Mouse (Mus musculus): ENCODE measurements at regions not wholly inside any gene's neighbourhood (a gene's known extent, or its start where the extent isn't known, plus 50 kb on each side); places are given as distances from the start of the nearest gene placed in this dataset.

DNA sequence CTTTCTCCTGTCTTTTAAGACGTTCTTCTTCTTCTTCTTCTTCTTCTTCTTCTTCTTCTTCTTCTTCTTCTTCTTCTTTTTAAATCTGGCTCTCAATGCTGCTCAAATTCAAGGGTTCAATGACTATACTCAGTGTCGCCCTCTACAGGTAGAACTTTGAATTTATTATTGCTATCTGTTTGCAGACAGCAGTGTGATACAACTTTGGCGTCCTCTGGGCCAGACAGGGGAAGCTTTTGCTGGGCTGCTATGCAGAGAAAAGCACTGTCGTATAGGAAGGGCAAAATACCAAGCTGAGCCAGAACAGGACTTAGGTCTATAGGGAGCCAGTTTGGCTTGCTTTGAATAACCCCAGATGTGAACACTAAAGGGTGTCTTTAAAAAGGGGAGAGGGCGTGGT, 127.3 kb upstream of the Gjb5 start:
- WGBS = 86% methylated on average over 5 of the region's 5 CpGs

DNA sequence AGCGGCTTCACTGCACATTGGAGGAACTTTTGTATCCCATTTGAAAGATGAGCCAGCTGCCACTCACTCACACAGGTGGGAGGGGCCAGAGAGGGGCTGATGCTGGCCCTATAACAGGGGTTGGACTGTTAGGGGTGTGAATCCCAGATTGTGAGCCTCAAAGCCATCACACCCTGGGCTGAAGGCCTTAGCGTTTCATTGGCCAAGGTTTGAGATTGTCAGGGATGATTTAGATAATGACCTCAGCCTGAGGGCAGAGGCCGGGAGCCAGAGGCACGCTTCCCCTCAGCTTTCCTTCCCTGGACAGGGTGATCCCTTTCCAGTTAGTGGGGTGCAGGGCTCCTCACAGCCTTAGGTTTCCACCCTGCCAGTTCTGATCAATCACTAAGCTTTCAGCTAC, 124.5 kb upstream of the Gjb5 start:
- ATAC-seq = no peak
- no peaks in the 10 kb centered on the region for H3K36me3 ChIP-seq (ENCODE audit: control insufficient read depth, insufficient read depth)
- WGBS = 67% methylated on average over 4 of the region's 4 CpGs

More for the DNA sequence above, 127.3 kb upstream of the Gjb5 start:
- no peak for ATAC-seq
- H3K27me3 ChIP-seq (replicated peaks; ENCODE audit: control insufficient read depth, insufficient read depth, low read length) = no peaks in the 10 kb centered on the region
- H3K9me3 ChIP-seq (ENCODE audit: control insufficient read depth, low read length) = no peaks in the 10 kb centered on the region
- no peaks in the 10 kb centered on the region for H3K4me1 ChIP-seq (replicated peaks; ENCODE audit: control insufficient read depth, insufficient read depth, low read length)
- H3K4me3 ChIP-seq (replicated peaks; ENCODE audit: low read length) = no peak overlapping the region
- no peaks in the 10 kb centered on the region for H3K36me3 ChIP-seq (ENCODE audit: control insufficient read depth, insufficient read depth)
- no peak overlapping the region for H3K9ac ChIP-seq (replicated peaks; ENCODE audit: low read depth, low read length)
- no peak overlapping the region for H3K4me2 ChIP-seq (ENCODE audit: low read length)
- no peak overlapping the region for H3K27ac ChIP-seq (ENCODE audit: low read length)

DNA sequence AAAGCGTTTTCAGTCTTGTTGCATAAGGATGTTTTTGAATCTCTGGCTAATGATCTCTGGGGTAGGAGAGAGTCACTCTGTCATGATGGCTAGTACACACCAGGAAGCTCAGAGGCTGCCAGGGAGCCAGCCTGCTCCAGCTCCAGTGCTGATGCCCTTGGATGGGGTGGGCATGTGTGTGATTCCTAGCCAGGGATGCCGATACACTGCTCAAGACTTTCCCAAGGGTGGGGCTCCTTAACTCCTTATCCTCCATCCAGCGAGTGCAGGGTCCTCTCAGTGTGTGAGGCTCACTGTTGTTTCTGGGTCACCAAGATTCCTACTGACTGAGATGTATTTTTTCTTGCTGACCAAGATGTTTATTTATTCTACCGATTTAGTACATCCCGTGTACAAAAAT, 122.4 kb upstream of the Gjb5 start:
- Histone ChIP-seq H3K27ac (ENCODE audit: low read length) (no peak overlapping the region), H3K9ac (replicated peaks; ENCODE audit: low read depth, low read length) (no peak overlapping the region), H3K4me3 (replicated peaks; ENCODE audit: low read length) (no peak overlapping the region), H3K9me3 (ENCODE audit: control insufficient read depth, low read length) (no peaks in the 10 kb centered on the region), H3K36me3 (ENCODE audit: control insufficient read depth, insufficient read depth) (no peaks in the 10 kb centered on the region), H3K4me2 (ENCODE audit: low read length) (no peak overlapping the region), H3K4me1 (replicated peaks; ENCODE audit: control insufficient read depth, insufficient read depth, low read length) (no peaks in the 10 kb centered on the region), H3K27me3 (replicated peaks; ENCODE audit: control insufficient read depth, insufficient read depth, low read length) (no peaks in the 10 kb centered on the region)
- no peak for ATAC-seq
- WGBS = 88% methylated on average over 5 of the region's 5 CpGs

More for the DNA sequence above, 124.5 kb upstream of the Gjb5 start:
- no peaks in the 10 kb centered on the region for H3K9me3 ChIP-seq (ENCODE audit: control insufficient read depth, low read length)
- no peak overlapping the region for H3K4me2 ChIP-seq (ENCODE audit: low read length)
- no peak overlapping the region for H3K27ac ChIP-seq (ENCODE audit: low read length)
- H3K4me1 ChIP-seq (replicated peaks; ENCODE audit: control insufficient read depth, insufficient read depth, low read length) = no peaks in the 10 kb centered on the region
- H3K4me3 ChIP-seq (replicated peaks; ENCODE audit: low read length) = no peak overlapping the region
- no peak overlapping the region for H3K9ac ChIP-seq (replicated peaks; ENCODE audit: low read depth, low read length)
- no peaks in the 10 kb centered on the region for H3K27me3 ChIP-seq (replicated peaks; ENCODE audit: control insufficient read depth, insufficient read depth, low read length)

DNA sequence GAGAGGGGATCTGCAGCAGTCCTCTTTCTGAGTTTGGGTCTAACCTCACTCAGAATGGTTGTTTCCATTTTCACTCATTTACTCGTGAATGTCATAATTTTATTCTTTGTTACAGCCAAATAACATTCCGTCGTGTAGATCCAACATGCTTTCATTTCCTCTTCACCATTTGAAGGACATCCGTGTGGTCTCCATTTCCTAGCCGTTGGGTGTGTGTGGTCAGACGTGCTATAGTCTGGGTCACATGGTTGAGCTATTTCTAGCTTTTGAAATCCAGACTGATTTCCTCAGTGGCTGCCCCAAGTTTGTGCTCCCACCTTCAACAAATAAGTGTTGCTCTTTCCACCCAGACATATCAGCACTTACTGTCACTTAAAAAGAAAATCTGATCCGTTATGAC, 111.9 kb upstream of the Gjb5 start:
- H3K36me3 ChIP-seq (ENCODE audit: control insufficient read depth, insufficient read depth) = no peaks in the 10 kb centered on the region
- no peak overlapping the region for H3K27ac ChIP-seq (ENCODE audit: low read length)
- H3K9me3 ChIP-seq (ENCODE audit: control insufficient read depth, low read length) = no peaks in the 10 kb centered on the region
- 89% methylated on average over 7 of the region's 7 CpGs for WGBS
- ATAC-seq = no peak
- no peak overlapping the region for H3K4me3 ChIP-seq (replicated peaks; ENCODE audit: low read length)
- H3K4me2 ChIP-seq (ENCODE audit: low read length) = no peak overlapping the region
- no peak overlapping the region for H3K9ac ChIP-seq (replicated peaks; ENCODE audit: low read depth, low read length)
- H3K27me3 ChIP-seq (replicated peaks; ENCODE audit: control insufficient read depth, insufficient read depth, low read length) = no peaks in the 10 kb centered on the region
- H3K4me1 ChIP-seq (replicated peaks; ENCODE audit: control insufficient read depth, insufficient read depth, low read length) = no peaks in the 10 kb centered on the region

DNA sequence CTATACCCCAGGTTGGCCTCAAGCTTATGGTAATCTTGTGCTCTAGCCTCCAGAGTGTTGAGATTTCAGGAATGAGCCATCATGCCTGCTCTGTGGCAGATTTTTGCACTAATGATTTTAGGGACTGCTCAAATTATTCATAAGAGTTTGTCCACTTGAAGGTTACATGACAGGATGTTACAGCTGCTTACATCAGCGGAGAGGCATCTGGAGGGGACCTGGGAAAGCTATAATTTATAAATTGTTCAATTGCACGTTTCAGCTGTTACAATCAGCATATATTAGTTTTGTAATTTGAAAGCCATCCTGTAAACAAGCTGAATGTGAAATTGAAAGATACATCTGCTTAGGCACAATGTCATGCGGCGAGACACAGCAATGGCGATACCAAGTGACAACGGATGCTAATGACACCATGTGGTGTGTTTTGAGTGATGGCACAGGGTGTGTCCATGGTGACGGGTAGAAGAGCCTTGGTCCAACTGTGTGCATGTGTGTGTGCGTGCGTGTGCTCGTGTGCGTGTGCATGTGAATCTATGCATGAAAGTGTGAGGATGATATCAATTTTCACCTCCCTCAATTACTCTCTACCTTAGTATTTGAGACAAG, 96.6 kb upstream of the Gjb5 start:
- Histone ChIP-seq H3K27me3 (replicated peaks; ENCODE audit: control insufficient read depth, insufficient read depth, low read length) (no peaks in the 10 kb centered on the region), H3K4me2 (ENCODE audit: low read length) (no peak overlapping the region), H3K4me3 (replicated peaks; ENCODE audit: low read length) (no peak overlapping the region), H3K9ac (replicated peaks; ENCODE audit: low read depth, low read length) (no peak overlapping the region), H3K27ac (ENCODE audit: low read length) (peak overlapping the region; percentile 38), H3K36me3 (ENCODE audit: control insufficient read depth, insufficient read depth) (no peaks in the 10 kb centered on the region), H3K4me1 (replicated peaks; ENCODE audit: control insufficient read depth, insufficient read depth, low read length) (peaks cover 3% of the 10 kb centered on the region; the same call in 1 of the 2 replicates), H3K9me3 (ENCODE audit: control insufficient read depth, low read length) (peaks cover 8% of the 10 kb centered on the region)
- 57% methylated on average over 11 of the region's 11 CpGs for WGBS
- ATAC-seq = peak; percentile 69

DNA sequence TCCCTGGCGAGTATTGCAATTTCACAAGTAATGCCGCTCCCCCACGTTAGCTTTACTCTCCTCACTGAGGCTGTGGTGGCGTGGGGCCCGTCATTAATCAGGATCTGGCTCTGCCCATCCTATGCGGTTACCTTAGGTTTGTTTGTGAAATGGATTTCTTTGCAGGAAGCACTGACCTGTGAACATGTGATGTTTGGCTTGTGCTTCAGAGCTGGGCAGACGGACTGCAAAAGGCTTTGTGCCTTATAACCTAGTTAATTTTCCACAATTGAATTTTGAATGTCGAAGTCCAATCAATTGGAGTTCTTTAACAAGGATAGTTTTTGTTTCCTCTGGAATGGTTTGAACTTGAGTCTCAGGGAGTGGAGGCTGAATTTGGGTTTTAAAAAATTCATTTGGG, 94.1 kb upstream of the Gjb5 start:
- Histone ChIP-seq H3K4me3 (replicated peaks; ENCODE audit: low read length) (no peak overlapping the region), H3K9ac (replicated peaks; ENCODE audit: low read depth, low read length) (no peak overlapping the region), H3K9me3 (ENCODE audit: control insufficient read depth, low read length) (0 out of 2 replicates have a peak, but pooled peaks cover 2% of the 10 kb centered on the region), H3K27ac (ENCODE audit: low read length) (no peak overlapping the region), H3K4me1 (replicated peaks; ENCODE audit: control insufficient read depth, insufficient read depth, low read length) (peaks cover 3% of the 10 kb centered on the region; the same call in 1 of the 2 replicates), H3K27me3 (replicated peaks; ENCODE audit: control insufficient read depth, insufficient read depth, low read length) (no peaks in the 10 kb centered on the region), H3K4me2 (ENCODE audit: low read length) (no peak overlapping the region), H3K36me3 (ENCODE audit: control insufficient read depth, insufficient read depth) (no peaks in the 10 kb centered on the region)
- no peak for ATAC-seq
- WGBS = 66% methylated on average over 8 of the region's 8 CpGs

DNA sequence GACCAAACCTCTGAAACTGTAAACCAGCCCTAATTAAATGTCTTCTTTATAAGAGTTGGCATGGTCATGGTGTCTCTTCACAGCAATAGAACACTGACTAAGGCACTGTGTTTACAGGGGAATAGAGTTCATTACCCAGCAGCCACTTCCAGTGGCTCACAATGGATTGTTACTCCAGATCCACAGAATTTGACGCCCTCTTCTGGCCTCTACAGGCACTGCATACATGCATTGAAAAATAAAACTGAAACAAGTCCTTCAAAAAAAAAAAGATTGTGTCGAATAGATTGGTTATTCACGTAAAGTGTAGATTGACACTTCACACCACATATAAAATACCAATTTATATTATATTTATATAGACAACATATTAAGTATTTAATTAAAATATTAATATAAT, 87.3 kb upstream of the Gjb5 start:
- Histone ChIP-seq H3K4me1 (replicated peaks; ENCODE audit: control insufficient read depth, insufficient read depth, low read length) (no peaks in the 10 kb centered on the region), H3K36me3 (ENCODE audit: control insufficient read depth, insufficient read depth) (no peaks in the 10 kb centered on the region), H3K27ac (ENCODE audit: low read length) (no peak overlapping the region), H3K9me3 (ENCODE audit: control insufficient read depth, low read length) (no peaks in the 10 kb centered on the region), H3K4me2 (ENCODE audit: low read length) (no peak overlapping the region), H3K27me3 (replicated peaks; ENCODE audit: control insufficient read depth, insufficient read depth, low read length) (no peaks in the 10 kb centered on the region), H3K9ac (replicated peaks; ENCODE audit: low read depth, low read length) (no peak overlapping the region), H3K4me3 (replicated peaks; ENCODE audit: low read length) (no peak overlapping the region)
- ATAC-seq = no peak
- 69% methylated on average over 3 of the region's 3 CpGs for WGBS

DNA sequence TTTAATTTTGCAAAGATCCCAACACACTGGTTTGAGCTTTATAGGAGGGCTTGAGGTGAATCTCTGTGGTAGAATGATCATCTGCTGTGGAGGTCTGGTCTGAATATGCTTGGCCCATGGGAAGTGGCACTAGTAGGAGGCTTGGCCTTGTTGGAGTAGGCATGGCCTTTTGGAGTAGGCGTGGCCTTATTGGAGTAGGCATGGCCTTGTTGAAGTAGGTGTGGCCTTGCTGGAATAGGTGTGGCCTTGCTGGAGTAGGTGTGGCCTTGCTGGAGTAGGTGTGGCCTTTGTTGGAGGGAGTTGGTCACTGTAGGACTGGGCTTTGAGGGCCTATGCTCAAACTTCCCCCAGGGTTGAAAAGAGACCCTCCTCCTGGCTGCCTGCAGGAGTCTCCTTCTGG, 86.1 kb upstream of the Gjb5 start:
- Histone ChIP-seq H3K9ac (replicated peaks; ENCODE audit: low read depth, low read length) (no peak overlapping the region), H3K9me3 (ENCODE audit: control insufficient read depth, low read length) (no peaks in the 10 kb centered on the region), H3K27ac (ENCODE audit: low read length) (no peak overlapping the region), H3K27me3 (replicated peaks; ENCODE audit: control insufficient read depth, insufficient read depth, low read length) (no peaks in the 10 kb centered on the region), H3K4me2 (ENCODE audit: low read length) (no peak overlapping the region), H3K36me3 (ENCODE audit: control insufficient read depth, insufficient read depth) (no peaks in the 10 kb centered on the region), H3K4me3 (replicated peaks; ENCODE audit: low read length) (no peak overlapping the region), H3K4me1 (replicated peaks; ENCODE audit: control insufficient read depth, insufficient read depth, low read length) (no peaks in the 10 kb centered on the region)
- no peak for ATAC-seq
- 96% methylated on average over 1 of the region's 1 CpGs for WGBS

DNA sequence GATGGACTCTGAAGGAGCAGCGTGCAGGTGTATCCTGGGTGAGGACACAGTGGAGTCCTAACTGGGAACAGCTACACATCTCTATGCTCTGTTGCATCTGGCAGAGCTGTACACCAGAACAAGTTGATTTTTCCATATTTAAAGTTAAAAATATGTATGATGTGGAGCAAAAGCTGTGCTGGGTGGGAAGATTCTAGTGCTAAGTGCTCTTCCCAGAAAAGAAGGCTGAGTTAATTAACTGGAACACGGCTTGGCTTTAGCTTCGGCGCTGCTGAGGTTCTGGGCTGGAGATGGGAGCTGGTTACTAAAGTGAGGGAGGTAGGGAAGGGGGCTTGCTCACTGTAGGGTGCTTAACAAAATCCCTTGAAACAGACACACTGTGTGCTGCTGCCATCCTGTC, 84.0 kb upstream of the Gjb5 start:
- no peak overlapping the region for H3K9ac ChIP-seq (replicated peaks; ENCODE audit: low read depth, low read length)
- WGBS = 82% methylated on average over 4 of the region's 4 CpGs
- H3K4me1 ChIP-seq (replicated peaks; ENCODE audit: control insufficient read depth, insufficient read depth, low read length) = no peaks in the 10 kb centered on the region
- H3K9me3 ChIP-seq (ENCODE audit: control insufficient read depth, low read length) = no peaks in the 10 kb centered on the region
- H3K27ac ChIP-seq (ENCODE audit: low read length) = no peak overlapping the region
- no peaks in the 10 kb centered on the region for H3K36me3 ChIP-seq (ENCODE audit: control insufficient read depth, insufficient read depth)
- no peak overlapping the region for H3K4me3 ChIP-seq (replicated peaks; ENCODE audit: low read length)
- no peak overlapping the region for H3K4me2 ChIP-seq (ENCODE audit: low read length)
- ATAC-seq = no peak
- no peaks in the 10 kb centered on the region for H3K27me3 ChIP-seq (replicated peaks; ENCODE audit: control insufficient read depth, insufficient read depth, low read length)

DNA sequence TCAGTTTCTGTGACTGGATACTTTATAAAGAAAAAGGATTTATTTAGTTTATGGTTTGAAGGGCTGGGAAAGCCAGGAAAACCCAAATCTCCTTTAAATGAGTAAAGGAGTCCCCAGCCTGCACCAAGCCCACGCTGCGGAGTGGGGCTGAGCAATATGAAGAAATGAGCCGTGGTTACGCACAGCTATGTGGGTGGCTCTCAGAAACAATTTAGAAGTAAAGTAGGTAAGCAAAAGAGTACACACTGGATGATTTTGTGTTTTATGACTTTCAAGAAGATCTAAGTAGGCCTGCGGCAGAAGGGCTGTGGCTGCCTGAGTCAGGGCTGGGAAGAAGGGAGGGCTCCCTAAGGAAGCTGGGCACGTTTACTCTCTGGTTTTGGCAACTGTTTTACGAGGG, 82.6 kb upstream of the Gjb5 start:
- no peaks in the 10 kb centered on the region for H3K4me1 ChIP-seq (replicated peaks; ENCODE audit: control insufficient read depth, insufficient read depth, low read length)
- ATAC-seq = no peak
- no peak overlapping the region for H3K9ac ChIP-seq (replicated peaks; ENCODE audit: low read depth, low read length)
- H3K27ac ChIP-seq (ENCODE audit: low read length) = no peak overlapping the region
- no peaks in the 10 kb centered on the region for H3K36me3 ChIP-seq (ENCODE audit: control insufficient read depth, insufficient read depth)
- H3K4me3 ChIP-seq (replicated peaks; ENCODE audit: low read length) = no peak overlapping the region
- H3K4me2 ChIP-seq (ENCODE audit: low read length) = no peak overlapping the region
- H3K9me3 ChIP-seq (ENCODE audit: control insufficient read depth, low read length) = no peaks in the 10 kb centered on the region
- no peaks in the 10 kb centered on the region for H3K27me3 ChIP-seq (replicated peaks; ENCODE audit: control insufficient read depth, insufficient read depth, low read length)
- 82% methylated on average over 7 of the region's 7 CpGs for WGBS

Data from forebrain, embryonic 16.5 days (tissue).